Comparison of ENCODE assay signal across 10 mouse cellular contexts in the genomic region with DNA sequence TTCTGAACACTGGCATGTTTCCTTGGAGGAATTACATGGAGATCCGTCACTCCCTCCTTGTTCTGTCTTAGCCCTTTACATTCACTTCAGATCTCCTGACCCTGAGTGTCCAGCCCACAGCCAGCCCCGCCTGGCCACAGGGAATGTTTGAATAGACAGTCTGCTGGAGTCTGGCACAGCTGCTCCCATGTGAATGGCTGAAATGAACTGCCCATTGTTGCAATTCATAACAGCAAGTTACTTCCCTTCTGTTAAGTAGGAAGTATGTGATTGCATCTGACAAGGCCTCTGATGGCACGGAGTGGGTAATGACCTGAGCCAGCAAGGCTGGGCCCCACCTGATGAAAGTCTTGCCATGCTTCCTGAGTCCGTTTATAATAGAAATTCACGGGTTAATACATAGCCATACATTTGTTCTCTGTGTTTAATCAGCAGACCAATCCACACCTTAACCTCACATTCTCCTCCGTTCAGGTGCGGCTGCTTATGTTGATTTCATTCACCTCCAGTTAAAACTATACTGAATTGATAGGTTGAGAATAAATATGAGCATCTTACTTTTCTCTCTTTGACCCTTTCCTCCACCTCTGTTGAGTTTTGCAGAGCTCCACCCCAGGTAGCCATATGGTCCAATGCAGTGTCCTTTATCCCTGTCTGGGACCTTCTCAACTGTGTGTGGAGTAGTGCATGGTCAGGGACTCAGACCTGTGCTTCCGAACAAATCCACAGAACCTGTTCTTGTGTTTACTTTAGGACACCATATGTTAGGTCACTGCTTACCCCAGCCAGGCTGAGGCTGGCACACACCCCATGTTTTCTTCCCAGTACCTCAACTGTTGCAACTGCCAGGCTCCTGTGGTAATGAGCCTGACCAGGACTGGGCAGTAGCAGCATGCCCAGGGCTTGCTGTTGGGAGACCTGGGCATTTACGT.
DNase-seq lines count a peak whose midpoint lies in the region; ATAC-seq and TF ChIP-seq lines count a peak whose summit lies in the region.
"Had no signal": no experiment of that assay in that cellular context is flagged by ENCODE, and none has a peak within 500 bp of the region (broad histone marks: within the 10 kb centered on the region; RNA-seq: fewer than 3 reads in every experiment).

No protein-coding gene starts in this region.

- no peak overlapping the region for H3K27ac ChIP-seq in intestine, embryonic 14.5 days (ENCODE audit: low read depth)
- H3K27ac ChIP-seq in intestine, postnatal 0 days (ENCODE audit: low read depth, low read length): no peak overlapping the region
- peak overlapping the region; percentile 16; the same call in 1 of the 2 replicates for H3K27ac ChIP-seq in thymus, adult 2 months (ENCODE audit: control insufficient read depth, insufficient read depth, low read length)
- peak overlapping the region; percentile 78 for H3K27ac ChIP-seq in hindbrain, embryonic 13.5 days
- H3K27ac ChIP-seq: lung, embryonic 15.5 days had no signal

- no peak for DNase-seq in intestine, embryonic 14.5 days (ENCODE audit: low spot score)
- no peak for DNase-seq in thymus, adult 2 months
- no peak for DNase-seq in thymus, postnatal 25 days
- DNase-seq in adrenal gland, postnatal 25 days: no peak
- no peak for DNase-seq in frontal cortex, postnatal 14 days (ENCODE audit: low spot score in 2 of 2)
- DNase-seq in left cerebral cortex, adult 11 months (ENCODE audit: low spot score): no peak
- DNase-seq: gastrocnemius, postnatal 36 days had no signal

- H3K4me1 ChIP-seq in intestine, embryonic 14.5 days (replicated peaks; ENCODE audit: control insufficient read depth, insufficient read depth, low read length): 0 out of 2 replicates have a peak, but pooled peaks cover 4% of the 10 kb centered on the region
- H3K4me1 ChIP-seq in intestine, postnatal 0 days (replicated peaks; ENCODE audit: control insufficient read depth, insufficient read depth, low read length): no peaks in the 10 kb centered on the region
- peaks cover 18% of the 10 kb centered on the region for H3K4me1 ChIP-seq in thymus, adult 2 months (replicated peaks; ENCODE audit: control insufficient read depth, insufficient read depth, low read length)
- peaks cover 53% of the 10 kb centered on the region for H3K4me1 ChIP-seq in hindbrain, embryonic 13.5 days (replicated peaks)

- no peak overlapping the region for H3K4me2 ChIP-seq in intestine, embryonic 14.5 days (ENCODE audit: low read length)
- H3K4me2 ChIP-seq in intestine, postnatal 0 days (replicated peaks; ENCODE audit: low read depth): no peak overlapping the region
- no peak overlapping the region for H3K4me2 ChIP-seq in hindbrain, embryonic 13.5 days
- H3K4me2 ChIP-seq: lung, embryonic 15.5 days had no signal

- no peak for TF ChIP-seq POLR2A in thymus, adult 2 months (IDR thresholded peaks at IDR 0.05; ENCODE audit: control insufficient read depth, extremely low read depth, insufficient read depth, low read length, poor library complexity)

- H3K27me3 ChIP-seq in intestine, embryonic 14.5 days (replicated peaks; ENCODE audit: control insufficient read depth, insufficient read depth, low read length): no peaks in the 10 kb centered on the region
- no peaks in the 10 kb centered on the region for H3K27me3 ChIP-seq in intestine, postnatal 0 days (replicated peaks; ENCODE audit: control insufficient read depth, insufficient read depth, low read length)
- H3K27me3 ChIP-seq in thymus, adult 2 months (ENCODE audit: control insufficient read depth, insufficient read depth, low read length): no peaks in the 10 kb centered on the region
- H3K27me3 ChIP-seq in hindbrain, embryonic 13.5 days: no peaks in the 10 kb centered on the region
- H3K27me3 ChIP-seq: lung, embryonic 15.5 days had no signal

- ATAC-seq in intestine, embryonic 14.5 days (replicated peaks; ENCODE audit: low FRiP score, low TSS enrichment, low read depth): 0 out of 2 replicates have a peak, but pooled peaks have one; percentile 34
- ATAC-seq in intestine, postnatal 0 days: no peak
- no peak for ATAC-seq in hindbrain, embryonic 13.5 days (ENCODE audit: low FRiP score)

- WGBS in intestine, embryonic 14.5 days: 63% methylated on average over 9 of the region's 9 CpGs
- WGBS in intestine, postnatal 0 days: 51% methylated on average over 9 of the region's 9 CpGs
- WGBS in thymus, adult 2 months: 92% methylated on average over 9 of the region's 9 CpGs
- WGBS in hindbrain, embryonic 13.5 days: 51% methylated on average over 9 of the region's 9 CpGs

- peaks cover 22% of the 10 kb centered on the region for H3K36me3 ChIP-seq in intestine, embryonic 14.5 days (ENCODE audit: control insufficient read depth, insufficient read depth, low read length)
- H3K36me3 ChIP-seq in intestine, postnatal 0 days (ENCODE audit: control insufficient read depth, insufficient read depth): peaks cover 17% of the 10 kb centered on the region
- peaks cover 10% of the 10 kb centered on the region; the same call in 1 of the 2 replicates for H3K36me3 ChIP-seq in thymus, adult 2 months (ENCODE audit: control insufficient read depth, insufficient read depth, low read length)
- peaks cover 12% of the 10 kb centered on the region for H3K36me3 ChIP-seq in hindbrain, embryonic 13.5 days

- H3K9ac ChIP-seq in intestine, embryonic 14.5 days (ENCODE audit: low read length): no peak overlapping the region
- no peak overlapping the region for H3K9ac ChIP-seq in intestine, postnatal 0 days (ENCODE audit: low read depth, low read length)
- H3K9ac ChIP-seq in hindbrain, embryonic 13.5 days: no peak overlapping the region
- H3K9ac ChIP-seq: lung, embryonic 15.5 days had no signal

- no peak for TF ChIP-seq CTCF in intestine, postnatal 0 days (IDR thresholded peaks at IDR 0.05; ENCODE audit: low read depth)
- no peak for TF ChIP-seq CTCF in thymus, adult 2 months (IDR thresholded peaks at IDR 0.05; ENCODE audit: borderline replicate concordance, control insufficient read depth, extremely low read depth, insufficient read depth, low read length, poor library complexity)

- H3K4me3 ChIP-seq in intestine, embryonic 14.5 days (ENCODE audit: low read depth, low read length): no peak overlapping the region
- H3K4me3 ChIP-seq in intestine, postnatal 0 days (ENCODE audit: low read depth, low read length): no peak overlapping the region
- no peak overlapping the region for H3K4me3 ChIP-seq in thymus, adult 2 months (ENCODE audit: control insufficient read depth, insufficient read depth, low read length)
- H3K4me3 ChIP-seq in hindbrain, embryonic 13.5 days: no peak overlapping the region
- H3K4me3 ChIP-seq: lung, embryonic 15.5 days had no signal

- no peaks in the 10 kb centered on the region for H3K9me3 ChIP-seq in intestine, embryonic 14.5 days (ENCODE audit: control insufficient read depth, low read length)
- no peaks in the 10 kb centered on the region for H3K9me3 ChIP-seq in intestine, postnatal 0 days (ENCODE audit: control insufficient read depth)
- H3K9me3 ChIP-seq in hindbrain, embryonic 13.5 days: no peaks in the 10 kb centered on the region
- H3K9me3 ChIP-seq: lung, embryonic 15.5 days had no signal

Comparison
In these comparisons a context has a peak if more than half of its experiments do, and no peak if none do; other contexts are left out.
1. H3K27ac ChIP-seq: peak in thymus, adult 2 months (single experiment) and hindbrain, embryonic 13.5 days (single experiment); none in intestine, embryonic 14.5 days (single experiment) and intestine, postnatal 0 days (single experiment).